Mouse (Mus musculus): ENCODE data around the gene Glrx5.

DNA sequence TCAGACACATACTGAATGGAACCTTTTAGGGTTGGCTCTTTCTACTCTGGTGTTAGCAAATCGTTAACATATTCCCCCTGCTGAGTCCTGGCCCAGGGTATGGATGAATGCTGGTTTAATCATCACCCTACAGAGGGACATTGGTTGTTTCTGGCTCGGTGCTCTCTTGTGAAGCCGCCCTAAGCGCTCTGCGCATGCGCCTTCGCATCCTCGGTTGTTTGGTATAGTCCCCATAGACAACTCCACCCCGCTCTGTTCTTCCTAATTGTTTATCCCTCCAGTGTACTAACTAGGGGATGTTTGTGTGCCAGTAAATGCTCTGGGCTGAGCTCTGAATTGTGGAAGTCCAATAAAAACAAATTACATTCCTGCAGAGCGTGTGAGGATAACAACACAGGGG, 15.8 kb upstream of the Glrx5 start:
- TF ChIP-seq CTCF (IDR thresholded peaks at IDR 0.05; ENCODE audit: extremely low read depth, insufficient read depth, low read length) (no peak), POLR2A (IDR thresholded peaks at IDR 0.05; ENCODE audit: extremely low read depth, insufficient read depth, low read length) (no peak)
